Mouse (Mus musculus): ENCODE data around the gene 4930451I11Rik. TPM values are rescaled to one million over a fixed set of nuclear protein-coding genes. Genes with fewer than 3 reads are reported as not detected.

4930451I11Rik gene
- polyA plus RNA-seq, 1 experiment from 2014 or later = not detected

DNA sequence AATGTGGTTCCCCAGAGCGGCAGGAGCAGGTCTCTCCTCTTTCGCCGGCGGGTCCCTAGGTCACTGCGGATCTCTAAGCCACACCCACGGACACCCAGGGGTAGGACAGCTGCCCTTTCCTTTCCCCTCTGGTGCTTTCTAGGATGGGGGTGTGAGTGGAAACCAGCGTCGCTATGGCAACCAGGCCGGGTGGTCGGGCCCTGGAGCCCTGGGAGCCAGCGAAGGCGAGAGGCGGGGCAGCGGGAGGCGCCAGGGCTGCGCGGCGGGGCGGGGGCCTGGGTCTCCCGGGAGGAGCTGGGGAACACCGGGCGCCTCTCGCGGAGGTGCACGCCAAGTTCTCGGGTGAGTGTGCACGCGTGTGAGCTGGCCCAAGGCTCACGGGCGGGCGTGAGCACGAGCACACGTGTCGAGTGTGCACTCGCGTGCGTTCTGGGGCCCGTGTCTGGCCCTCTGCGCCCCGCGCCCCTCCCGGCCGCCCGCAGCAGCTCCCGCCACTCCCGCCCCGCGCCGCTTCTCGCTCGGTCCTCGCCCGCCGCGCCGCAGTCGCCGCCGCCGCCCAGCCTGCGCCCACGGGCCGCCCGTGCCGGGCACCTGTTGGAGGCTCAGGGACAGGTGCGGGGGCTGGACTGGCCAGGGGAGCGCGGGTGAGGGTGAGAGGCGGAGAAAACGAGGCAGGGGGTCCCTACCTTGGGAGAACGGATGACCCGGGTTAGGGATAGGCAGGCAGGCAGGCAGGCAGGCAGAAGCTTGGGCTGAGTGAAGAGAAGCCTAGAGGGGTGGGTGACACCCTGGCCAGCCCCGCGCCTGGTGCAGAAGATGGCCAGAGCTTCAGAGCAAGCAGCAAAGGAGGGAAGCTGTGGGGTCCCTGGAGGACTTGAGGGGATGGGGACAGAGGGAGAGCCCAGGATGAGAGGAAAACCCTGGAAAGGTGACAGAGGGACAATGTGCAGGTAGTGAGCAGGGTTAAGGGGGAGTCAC lies 16.3 kb upstream of the 4930451I11Rik start:
- Histone ChIP-seq H3K9ac (ENCODE audit: low read length) (peak overlapping the region; percentile 47), H3K27me3 (ENCODE audit: control insufficient read depth, insufficient read depth, low read length) (peaks cover 4% of the 10 kb centered on the region; the same call in 1 of the 2 replicates), H3K9me3 (ENCODE audit: control insufficient read depth, low read length) (no peaks in the 10 kb centered on the region), H3K4me3 (ENCODE audit: low read depth, low read length) (peak overlapping the region; percentile 50), H3K4me2 (replicated peaks; ENCODE audit: low read depth) (peak overlapping the region; percentile 91), H3K4me1 (replicated peaks; ENCODE audit: control insufficient read depth, insufficient read depth) (no peaks in the 10 kb centered on the region), H3K36me3 (ENCODE audit: control insufficient read depth, insufficient read depth, low read length) (no peaks in the 10 kb centered on the region; the same call in 1 of the 2 replicates), H3K27ac (replicated peaks) (no peak overlapping the region)
- no peak; the same call in 1 of the 2 replicates for ATAC-seq (ENCODE audit: low FRiP score, low TSS enrichment)
- WGBS = 3% methylated on average over 55 of the region's 74 CpGs
- DNase-seq (ENCODE audit: low spot score) = no peak
- no peak for TF ChIP-seq CTCF (IDR thresholded peaks at IDR 0.05; ENCODE audit: low read depth)

- ATAC-seq (ENCODE audit: low FRiP score, low TSS enrichment) (no peak), DNase-seq (ENCODE audit: low spot score) (no peak)
- Histone ChIP-seq H3K4me1 (replicated peaks; ENCODE audit: control insufficient read depth, insufficient read depth) (no peaks in the 10 kb centered on the region), H3K4me2 (replicated peaks; ENCODE audit: low read depth) (peak within 1 kb of the TSS; percentile 91), H3K4me3 (ENCODE audit: low read depth, low read length) (peak within 1 kb of the TSS; percentile 50), H3K9ac (ENCODE audit: low read length) (peak within 1 kb of the TSS; percentile 47), H3K27ac (replicated peaks) (no peak within 1 kb of the TSS), H3K36me3 (ENCODE audit: control insufficient read depth, insufficient read depth, low read length) (no peaks in the 10 kb centered on the region), H3K27me3 (ENCODE audit: control insufficient read depth, insufficient read depth, low read length) (peaks cover 4% of the 10 kb centered on the region; the same call in 1 of the 2 replicates), H3K9me3 (ENCODE audit: control insufficient read depth, low read length) (no peaks in the 10 kb centered on the region)
- WGBS = 37% methylated on average over 4 of the region's 4 CpGs
- TF ChIP-seq CTCF (IDR thresholded peaks at IDR 0.05; ENCODE audit: low read depth) (no peak), EP300 (optimal IDR thresholded peaks at IDR 0.05) (no peak)
These were observed 15.6 kb upstream of the 4930451I11Rik start, which contains the start of gene Doc2a for GRCm38 (mm10) chr7:126847116-126847420. Gene Doc2a (plus strand): TSS chr7:126847416.

- no peak for ATAC-seq (ENCODE audit: low FRiP score, low TSS enrichment)
These were observed 14.1 kb upstream of the 4930451I11Rik start for GRCm38 (mm10) chr7:126845516-126845915.

DNA sequence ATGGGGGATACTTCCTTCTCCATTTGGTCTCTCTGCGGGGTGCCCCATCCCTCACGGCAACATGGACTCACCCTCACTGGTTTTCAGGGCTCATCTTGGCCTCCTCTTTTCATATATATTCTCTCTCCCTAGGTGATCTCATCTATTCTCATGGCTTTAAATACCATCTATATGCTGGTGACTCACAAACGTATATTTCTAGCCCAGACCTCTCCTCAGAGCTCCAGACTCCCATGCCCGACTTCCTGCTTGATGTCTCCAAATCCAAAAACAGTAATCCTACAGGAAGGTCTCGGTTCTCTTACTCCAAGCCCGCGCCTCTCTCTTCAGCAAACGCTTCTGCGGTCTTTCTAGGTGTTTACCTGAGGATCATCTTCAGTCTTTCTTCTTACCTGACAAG lies 11.8 kb upstream of the 4930451I11Rik start:
- DNase-seq (ENCODE audit: low spot score) = no peak
- TF ChIP-seq EP300 (optimal IDR thresholded peaks at IDR 0.05) (no peak), CTCF (IDR thresholded peaks at IDR 0.05; ENCODE audit: low read depth) (no peak)
- no peak overlapping the region for H3K27ac ChIP-seq (replicated peaks)
- H3K4me2 ChIP-seq (replicated peaks; ENCODE audit: low read depth) = no peak overlapping the region
- peaks cover under 1% of the 10 kb centered on the region; the same call in 1 of the 2 replicates for H3K27me3 ChIP-seq (ENCODE audit: control insufficient read depth, insufficient read depth, low read length)
- no peak for ATAC-seq (ENCODE audit: low FRiP score, low TSS enrichment)
- no peak overlapping the region for H3K4me3 ChIP-seq (ENCODE audit: low read depth, low read length)
- H3K9me3 ChIP-seq (ENCODE audit: control insufficient read depth, low read length) = no peaks in the 10 kb centered on the region
- H3K9ac ChIP-seq (ENCODE audit: low read length) = no peak overlapping the region
- H3K36me3 ChIP-seq (ENCODE audit: control insufficient read depth, insufficient read depth, low read length) = no peaks in the 10 kb centered on the region
- H3K4me1 ChIP-seq (replicated peaks; ENCODE audit: control insufficient read depth, insufficient read depth) = no peaks in the 10 kb centered on the region
- 76% methylated on average over 9 of the region's 9 CpGs for WGBS

More at GRCm38 (mm10) chr7:126845516-126845915, 14.1 kb upstream of the 4930451I11Rik start:
- H3K9me3 ChIP-seq (ENCODE audit: control insufficient read depth, low read length) = no peaks in the 10 kb centered on the region
- no peaks in the 10 kb centered on the region for H3K4me1 ChIP-seq (replicated peaks; ENCODE audit: control insufficient read depth, insufficient read depth)
- 96% methylated on average over 2 of the region's 2 CpGs for WGBS
- H3K9ac ChIP-seq (ENCODE audit: low read length) = no peak overlapping the region
- H3K4me3 ChIP-seq (ENCODE audit: low read depth, low read length) = no peak overlapping the region
- no peak overlapping the region for H3K4me2 ChIP-seq (replicated peaks; ENCODE audit: low read depth)
- H3K27me3 ChIP-seq (ENCODE audit: control insufficient read depth, insufficient read depth, low read length) = peaks cover 4% of the 10 kb centered on the region; the same call in 1 of the 2 replicates
- H3K36me3 ChIP-seq (ENCODE audit: control insufficient read depth, insufficient read depth, low read length) = no peaks in the 10 kb centered on the region
- no peak for DNase-seq (ENCODE audit: low spot score)
- no peak for TF ChIP-seq CTCF (IDR thresholded peaks at IDR 0.05; ENCODE audit: low read depth)
- no peak for TF ChIP-seq EP300 (optimal IDR thresholded peaks at IDR 0.05)
- no peak overlapping the region for H3K27ac ChIP-seq (replicated peaks)

- H3K27me3 ChIP-seq (ENCODE audit: control insufficient read depth, insufficient read depth, low read length) = no peaks in the 10 kb centered on the region
- no peak for DNase-seq (ENCODE audit: low spot score)
- no peaks in the 10 kb centered on the region for H3K4me1 ChIP-seq (replicated peaks; ENCODE audit: control insufficient read depth, insufficient read depth)
- no peak for ATAC-seq (ENCODE audit: low FRiP score, low TSS enrichment)
- no peak overlapping the region for H3K27ac ChIP-seq (replicated peaks)
- H3K36me3 ChIP-seq (ENCODE audit: control insufficient read depth, insufficient read depth, low read length) = no peaks in the 10 kb centered on the region
- no peak overlapping the region for H3K9ac ChIP-seq (ENCODE audit: low read length)
- 94% methylated on average over 1 of the region's 1 CpGs for WGBS
- H3K4me3 ChIP-seq (ENCODE audit: low read depth, low read length) = no peak overlapping the region
- no peak overlapping the region for H3K4me2 ChIP-seq (replicated peaks; ENCODE audit: low read depth)
- no peak for TF ChIP-seq EP300 (optimal IDR thresholded peaks at IDR 0.05)
- TF ChIP-seq CTCF (IDR thresholded peaks at IDR 0.05; ENCODE audit: low read depth) = no peak
- no peaks in the 10 kb centered on the region for H3K9me3 ChIP-seq (ENCODE audit: control insufficient read depth, low read length)
These were observed 1.9 kb upstream of the 4930451I11Rik start for GRCm38 (mm10) chr7:126833294-126833693.
